Mouse (Mus musculus): ENCODE measurements at regions not wholly inside any gene's neighbourhood (a gene's known extent, or its start where the extent isn't known, plus 50 kb on each side); places are given as distances from the start of the nearest gene placed in this dataset.

- no peak for ATAC-seq (replicated peaks; ENCODE audit: low FRiP score, low TSS enrichment, poor library complexity, severe bottlenecking)
Observed at GRCm38 (mm10) chr11:45704411-45704810, 147.4 kb upstream of the Clint1 start.

GRCm38 (mm10) chr11:45718630-45719029 is 133.2 kb upstream of the Clint1 start:
- ATAC-seq (replicated peaks; ENCODE audit: low FRiP score, low TSS enrichment, poor library complexity, severe bottlenecking) = no peak

- no peak for ATAC-seq (replicated peaks; ENCODE audit: low FRiP score, low TSS enrichment, poor library complexity, severe bottlenecking)
Observed at GRCm38 (mm10) chr11:45719821-45720220, 132.0 kb upstream of the Clint1 start.

- 0 out of 2 replicates have a peak, but pooled peaks have one; percentile 30 for ATAC-seq (replicated peaks; ENCODE audit: low FRiP score, low TSS enrichment, poor library complexity, severe bottlenecking)
Observed at GRCm38 (mm10) chr11:45736561-45736960, 115.3 kb upstream of the Clint1 start.

- ATAC-seq (replicated peaks; ENCODE audit: low FRiP score, low TSS enrichment, poor library complexity, severe bottlenecking) = no peak
Observed at GRCm38 (mm10) chr11:45738331-45738730, 113.5 kb upstream of the Clint1 start.

GRCm38 (mm10) chr11:45745941-45746340 is 105.9 kb upstream of the Clint1 start:
- ATAC-seq (replicated peaks; ENCODE audit: low FRiP score, low TSS enrichment, poor library complexity, severe bottlenecking) = no peak

GRCm38 (mm10) chr11:45750249-45750648 is 101.6 kb upstream of the Clint1 start:
- ATAC-seq (replicated peaks; ENCODE audit: low FRiP score, low TSS enrichment, poor library complexity, severe bottlenecking) = no peak

GRCm38 (mm10) chr11:45752237-45752636 is 99.6 kb upstream of the Clint1 start:
- peak; percentile 86 for ATAC-seq (replicated peaks; ENCODE audit: low FRiP score, low TSS enrichment, poor library complexity, severe bottlenecking)

- ATAC-seq (replicated peaks; ENCODE audit: low FRiP score, low TSS enrichment, poor library complexity, severe bottlenecking) = no peak
Observed at GRCm38 (mm10) chr11:45752791-45753190, 99.1 kb upstream of the Clint1 start.

GRCm38 (mm10) chr11:45767081-45767480 is 84.8 kb upstream of the Clint1 start:
- no peak for ATAC-seq (replicated peaks; ENCODE audit: low FRiP score, low TSS enrichment, poor library complexity, severe bottlenecking)

- no peak for ATAC-seq (replicated peaks; ENCODE audit: low FRiP score, low TSS enrichment, poor library complexity, severe bottlenecking)
Observed at GRCm38 (mm10) chr11:45782435-45782834, 69.4 kb upstream of the Clint1 start.

- ATAC-seq (replicated peaks; ENCODE audit: low FRiP score, low TSS enrichment, poor library complexity, severe bottlenecking) = no peak
Observed at GRCm38 (mm10) chr11:45785806-45786205, 66.0 kb upstream of the Clint1 start.

- ATAC-seq (replicated peaks; ENCODE audit: low FRiP score, low TSS enrichment, poor library complexity, severe bottlenecking) = no peak
Observed at GRCm38 (mm10) chr11:45787408-45787807, 64.4 kb upstream of the Clint1 start.

GRCm38 (mm10) chr11:45789886-45790285 is 62.0 kb upstream of the Clint1 start:
- no peak for ATAC-seq (replicated peaks; ENCODE audit: low FRiP score, low TSS enrichment, poor library complexity, severe bottlenecking)

- ATAC-seq (replicated peaks; ENCODE audit: low FRiP score, low TSS enrichment, poor library complexity, severe bottlenecking) = no peak
Observed at GRCm38 (mm10) chr11:45790504-45790903, 61.3 kb upstream of the Clint1 start.

- no peak for ATAC-seq (replicated peaks; ENCODE audit: low FRiP score, low TSS enrichment, poor library complexity, severe bottlenecking)
Observed at GRCm38 (mm10) chr11:45791696-45792095, 60.2 kb upstream of the Clint1 start.

- peak; percentile 45; the same call in 1 of the 2 replicates for ATAC-seq (replicated peaks; ENCODE audit: low FRiP score, low TSS enrichment, poor library complexity, severe bottlenecking)
Observed at GRCm38 (mm10) chr11:45794361-45794981, 57.4 kb upstream of the Clint1 start.

GRCm38 (mm10) chr11:45795322-45795721 is 56.5 kb upstream of the Clint1 start:
- no peak for ATAC-seq (replicated peaks; ENCODE audit: low FRiP score, low TSS enrichment, poor library complexity, severe bottlenecking)

- peak; percentile 84 for ATAC-seq (replicated peaks; ENCODE audit: low FRiP score, low TSS enrichment, poor library complexity, severe bottlenecking)
Observed at GRCm38 (mm10) chr11:45795731-45796130, 56.1 kb upstream of the Clint1 start.

GRCm38 (mm10) chr11:45799732-45800386 is 52.0 kb upstream of the Clint1 start:
- no peak for ATAC-seq (replicated peaks; ENCODE audit: low FRiP score, low TSS enrichment, poor library complexity, severe bottlenecking)

Measured in megakaryocyte-erythroid progenitor cell, adult 5-6 weeks (primary cell).